Mouse (Mus musculus): ENCODE measurements at regions not wholly inside any gene's neighbourhood (a gene's known extent, or its start where the extent isn't known, plus 50 kb on each side); places are given as distances from the start of the nearest gene placed in this dataset.

DNA sequence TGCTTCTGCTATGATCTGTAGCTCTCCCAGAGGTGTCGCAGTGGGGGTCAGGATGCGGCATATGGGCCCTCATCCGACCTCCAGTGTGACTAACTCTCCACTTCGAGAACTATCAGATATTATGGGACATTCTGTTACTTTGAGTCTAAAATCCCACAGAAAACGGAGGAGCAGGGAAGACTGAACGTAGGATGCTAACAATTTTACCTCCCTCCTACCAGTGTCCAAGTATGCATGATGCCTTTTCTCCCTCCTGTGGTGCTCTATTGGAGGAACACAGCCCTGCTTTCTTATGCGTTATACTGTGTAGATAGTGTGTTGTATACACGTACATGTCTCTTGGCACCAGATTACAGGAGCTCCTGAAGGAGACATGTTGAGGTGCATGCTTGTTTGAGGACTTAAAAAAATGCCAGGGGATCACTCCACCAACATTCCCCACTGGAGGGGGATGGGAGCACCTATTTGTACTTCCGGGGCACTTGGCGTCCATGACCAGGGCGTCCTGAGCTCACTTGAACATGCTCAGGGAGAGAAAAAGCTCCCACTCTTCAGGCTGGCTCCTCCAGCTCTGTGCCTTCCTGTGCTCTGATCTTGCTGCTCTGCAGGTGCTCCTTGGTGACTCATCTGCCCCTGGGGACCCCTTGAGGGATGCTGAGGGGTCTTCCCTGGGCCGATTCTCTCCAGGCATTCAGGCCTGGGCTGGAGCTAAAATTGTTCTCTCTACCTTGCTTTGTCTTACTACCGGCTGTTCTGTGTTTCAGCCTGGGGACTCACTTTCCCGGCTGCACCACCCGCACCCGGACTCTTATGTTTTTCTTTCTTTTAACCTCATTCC, 73.6 kb upstream of the Bod1 start:
- no peak for TF ChIP-seq CTCF (IDR thresholded peaks at IDR 0.05; ENCODE audit: low read depth, low read length)
- TF ChIP-seq POLR2A (IDR thresholded peaks at IDR 0.05; ENCODE audit: insufficient read depth, low read length), result no peak

All from ES-Bruce4 (cell line).